Mouse (Mus musculus): ENCODE data around the gene Psap.
"Not testable (repeated sequence)": the region's sequence is repeated elsewhere in the genome, so short reads cannot be mapped to it uniquely, and the experiment has no call there.

The Psap gene

DNA sequence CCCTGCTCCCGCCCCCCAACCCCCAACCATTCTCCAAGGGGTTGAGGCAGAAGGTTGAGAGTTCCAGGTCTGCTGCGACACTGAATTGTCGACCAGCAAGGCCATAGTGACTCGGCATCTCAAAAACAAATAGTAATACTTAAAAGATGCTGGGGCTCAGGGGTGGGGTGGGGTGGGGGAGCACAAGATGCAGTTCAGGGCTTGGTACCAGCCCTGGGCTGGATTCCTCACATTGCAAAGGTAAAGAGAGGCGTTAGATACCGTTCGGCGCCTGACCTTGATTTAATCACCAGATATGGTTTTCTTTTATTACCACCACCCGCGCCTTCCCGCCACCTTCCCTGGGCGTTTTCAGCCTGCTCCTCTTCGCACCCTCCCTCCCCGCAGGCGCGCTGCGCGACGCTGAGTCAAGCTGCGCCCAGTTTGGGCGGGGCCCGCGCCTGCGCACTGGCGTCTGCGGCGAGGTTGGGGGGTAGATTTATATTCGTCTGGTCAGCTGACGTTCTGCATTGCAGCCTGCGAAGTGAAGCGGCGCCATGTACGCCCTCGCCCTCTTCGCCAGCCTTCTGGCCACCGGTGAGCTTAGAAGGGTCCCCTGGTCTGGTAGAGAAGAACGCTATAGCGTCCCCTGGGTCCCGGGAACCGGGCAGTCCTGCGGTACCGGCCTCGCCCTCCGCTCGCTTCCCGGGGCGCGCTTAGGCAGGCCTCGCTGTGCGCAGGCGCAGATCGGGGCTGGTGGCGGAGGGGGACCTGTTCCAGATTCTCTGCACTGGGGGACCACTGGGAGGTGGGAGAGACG is at the start of gene Psap:
TSS of gene Psap (plus strand) at position 421 of the 799 bp plus-strand sequence.
- peak; percentile 93 for DNase-seq (ENCODE audit: extremely low spot score, low spot score)

DNA sequence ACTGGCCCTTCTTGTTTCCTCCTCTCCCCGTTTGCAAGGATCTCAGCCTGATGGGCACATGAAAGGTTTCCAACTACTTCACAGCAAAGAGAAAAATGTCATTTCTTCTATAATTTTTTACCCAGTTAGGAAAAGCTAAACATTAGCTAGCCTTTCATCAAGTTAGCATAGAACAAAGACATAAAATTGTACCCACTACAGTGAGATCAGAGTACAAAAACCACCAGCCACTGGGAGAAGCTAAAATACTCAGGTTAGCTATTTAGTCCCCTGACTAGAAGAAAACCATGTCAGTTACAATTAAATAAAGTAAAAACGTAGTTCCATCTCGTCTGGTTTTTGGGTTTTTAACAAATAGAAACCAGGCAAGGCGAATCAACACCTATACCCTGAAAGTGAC is 49.8 kb upstream of the Psap start:
- DNase-seq (ENCODE audit: extremely low spot score, low spot score), result no peak

DNA sequence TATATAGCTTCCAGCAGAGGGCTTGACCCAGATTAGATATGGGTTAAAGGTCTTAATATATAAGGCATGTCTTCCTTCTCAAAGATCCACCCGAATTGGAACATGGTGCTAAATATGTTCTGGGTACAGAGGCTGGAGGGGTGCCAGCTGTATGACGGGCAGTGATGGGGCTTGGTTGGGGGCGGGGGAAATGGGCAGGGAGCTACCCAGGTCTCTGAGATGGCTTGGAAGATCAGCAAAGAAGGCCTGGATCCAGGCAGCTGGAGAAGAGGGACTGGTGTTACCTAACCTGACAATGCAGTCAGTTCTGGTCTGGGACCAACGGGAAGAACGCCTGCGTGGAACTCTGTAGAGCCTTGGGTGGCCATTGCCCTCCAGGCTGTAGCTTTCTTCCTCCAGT is 48.3 kb upstream of the Psap start:
- no peak for DNase-seq (ENCODE audit: extremely low spot score, low spot score)

DNA sequence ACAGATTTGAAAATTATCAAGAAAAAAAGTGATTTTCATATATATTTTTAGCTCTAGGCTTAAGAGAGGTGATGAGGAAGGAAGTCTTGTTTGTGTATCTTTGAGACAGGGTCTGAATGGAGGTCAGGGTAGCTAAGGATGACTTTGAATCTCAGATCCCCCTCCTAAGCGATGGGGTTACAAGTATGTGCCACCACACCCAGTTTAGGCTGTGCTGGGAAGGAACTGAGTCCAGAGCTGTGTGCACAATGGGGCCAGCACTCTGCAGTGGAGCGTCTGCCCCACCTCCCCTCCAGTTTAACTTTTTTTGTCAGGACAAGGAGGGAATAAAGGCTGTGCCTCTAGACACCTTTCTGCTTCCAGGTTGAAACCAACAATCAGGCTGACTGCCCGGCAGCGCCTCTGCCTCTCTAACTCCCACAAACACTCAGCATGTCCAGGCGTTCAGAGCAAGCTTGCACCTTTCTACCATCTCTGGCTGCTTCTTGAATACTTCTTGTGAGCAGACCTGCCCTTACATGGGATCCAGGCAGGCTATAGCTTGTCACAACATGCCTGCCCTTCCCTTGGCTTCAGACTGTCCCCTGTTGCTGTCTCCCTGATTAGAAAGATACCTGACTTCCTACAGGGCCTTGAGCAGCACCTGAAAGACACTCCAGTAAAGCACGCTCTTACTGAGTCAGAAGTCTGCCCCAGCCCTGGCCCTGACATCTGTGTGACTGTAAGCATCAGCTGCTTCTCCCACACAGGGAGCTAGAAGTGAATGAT is 46.9 kb upstream of the Psap start:
- DNase-seq (ENCODE audit: extremely low spot score, low spot score), result no peak

DNA sequence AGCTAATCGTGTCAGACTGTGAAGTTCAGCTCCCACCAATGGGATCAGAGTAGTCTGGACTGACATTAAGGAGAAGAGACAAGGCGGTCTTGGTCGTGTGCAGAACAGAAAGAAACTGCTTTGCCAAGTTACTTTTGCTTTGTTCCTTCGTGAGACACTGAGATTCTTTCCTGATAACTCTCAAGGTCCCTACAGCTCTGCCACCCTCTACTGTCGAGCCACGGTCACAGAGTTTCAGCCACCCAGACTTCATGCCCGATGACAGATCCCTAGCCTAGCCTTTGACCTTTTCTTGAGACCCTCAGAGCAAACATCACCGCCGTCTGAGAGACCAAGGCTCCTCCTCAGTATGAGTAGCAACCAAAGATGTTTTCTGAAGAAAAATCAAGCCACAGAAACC is 43.4 kb upstream of the Psap start:
- DNase-seq (ENCODE audit: extremely low spot score, low spot score), result no peak

DNA sequence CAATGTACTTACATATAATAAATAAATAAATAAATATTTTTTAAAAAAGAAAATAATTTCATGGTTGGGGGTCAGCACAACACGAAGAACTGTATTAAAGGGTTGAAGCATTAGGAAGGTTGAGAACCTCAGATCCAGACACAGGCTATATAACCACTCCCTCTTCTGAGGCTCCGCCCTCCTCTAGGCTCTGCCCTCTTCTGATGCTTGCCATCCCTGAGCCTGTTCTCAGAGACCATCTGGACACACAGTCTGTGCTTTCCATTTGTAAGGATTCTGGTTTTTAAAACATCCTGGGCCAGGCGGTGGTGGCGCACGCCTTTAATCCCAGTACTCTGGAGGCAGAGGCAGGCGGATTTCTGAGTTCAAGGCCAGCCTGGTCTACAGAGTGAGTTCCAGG is 41.6 kb upstream of the Psap start:
- not testable (repeated sequence) for DNase-seq (ENCODE audit: extremely low spot score, low spot score)

DNA sequence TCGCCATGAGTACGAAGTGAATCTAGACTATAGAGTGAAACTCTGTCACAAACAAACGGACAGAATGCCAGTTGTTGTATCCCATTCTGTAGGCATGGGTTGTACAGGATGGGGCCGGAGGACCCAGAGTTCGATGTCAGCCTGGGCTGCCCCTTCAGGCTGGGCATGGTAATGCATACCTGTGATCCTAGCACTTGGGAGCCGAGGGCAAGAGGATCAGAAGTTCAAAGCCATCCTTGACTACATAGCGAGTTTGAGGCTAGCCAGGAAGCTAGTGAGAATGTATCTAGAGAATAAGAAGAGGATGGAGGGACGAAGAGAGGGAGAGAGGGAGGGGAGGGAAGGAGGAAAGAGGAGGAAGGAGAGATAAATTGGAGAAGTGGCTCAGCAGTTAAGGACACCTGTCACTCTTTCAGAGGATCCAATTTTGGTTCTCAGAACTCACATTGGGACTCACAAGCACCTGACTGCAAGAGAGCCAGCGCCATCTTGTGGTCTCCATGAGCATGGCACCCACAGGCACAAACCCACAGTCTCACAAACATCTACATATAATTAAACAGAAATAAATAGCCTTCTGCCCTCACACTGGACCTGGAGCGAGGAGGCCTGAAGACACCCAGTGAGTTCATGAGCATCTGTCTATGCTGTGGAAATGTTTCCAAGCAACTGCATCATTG is 39.8 kb upstream of the Psap start:
- DNase-seq (ENCODE audit: extremely low spot score, low spot score), result peak; percentile 68

DNA sequence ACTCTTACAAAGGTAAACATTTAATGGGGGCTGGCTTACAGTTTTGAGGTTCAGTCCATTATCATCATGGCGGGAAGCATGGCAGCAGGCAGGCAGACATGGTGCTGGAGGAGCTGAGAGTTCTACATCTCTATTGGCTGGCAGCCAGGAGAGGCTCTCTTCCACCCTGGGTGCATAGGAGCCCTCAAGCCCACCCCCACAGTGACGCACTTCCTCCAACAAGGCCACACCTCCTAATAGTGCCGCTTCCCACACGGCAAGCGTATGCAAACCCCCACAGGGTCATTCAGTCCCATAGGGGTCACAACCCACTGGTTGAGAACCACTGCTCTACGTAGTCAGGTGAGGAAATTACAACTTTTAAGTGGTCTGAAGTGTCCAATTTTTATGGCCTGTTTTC is 37.0 kb upstream of the Psap start:
- DNase-seq (ENCODE audit: extremely low spot score, low spot score), result no peak

DNA sequence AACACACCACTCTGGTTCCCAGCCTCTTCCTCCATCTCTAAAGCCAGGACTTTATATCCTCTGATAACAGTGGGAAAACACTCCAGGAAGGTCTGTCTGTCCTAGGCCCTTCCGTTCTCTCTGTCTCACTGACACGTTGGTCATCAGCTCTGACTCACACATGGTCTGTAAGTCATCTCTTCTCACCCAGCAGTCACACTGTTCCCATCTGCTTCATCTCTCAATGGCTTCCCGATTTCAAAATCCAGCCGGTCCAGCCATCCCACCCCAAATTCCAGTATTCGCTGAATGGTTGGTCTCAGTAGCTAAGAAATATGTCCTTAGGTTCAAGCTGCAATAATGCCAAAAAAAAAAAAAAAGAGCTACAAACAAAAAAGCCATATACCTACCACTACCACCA is 33.5 kb upstream of the Psap start:
- DNase-seq (ENCODE audit: extremely low spot score, low spot score), result no peak

DNA sequence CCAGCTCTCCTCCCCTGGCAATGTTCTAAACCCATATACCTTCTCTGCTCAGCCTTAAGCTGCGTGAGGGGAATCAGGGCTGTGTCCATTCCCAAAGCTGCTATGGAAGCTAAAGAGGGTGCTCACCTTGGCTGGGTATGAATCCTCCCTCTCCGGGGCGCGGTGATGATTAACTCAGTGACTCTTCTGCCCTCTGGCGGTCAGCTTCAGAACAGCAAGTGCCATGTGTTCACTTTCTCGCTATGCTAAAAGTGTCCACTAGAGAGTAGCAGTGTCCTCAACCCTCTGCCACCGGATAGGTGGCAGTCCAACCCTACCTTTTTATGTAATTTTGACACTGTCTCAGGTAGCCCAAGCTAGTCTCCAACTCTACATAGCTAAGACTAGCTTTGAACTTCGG is 32.4 kb upstream of the Psap start:
- peak; percentile 93 for DNase-seq (ENCODE audit: extremely low spot score, low spot score)

DNA sequence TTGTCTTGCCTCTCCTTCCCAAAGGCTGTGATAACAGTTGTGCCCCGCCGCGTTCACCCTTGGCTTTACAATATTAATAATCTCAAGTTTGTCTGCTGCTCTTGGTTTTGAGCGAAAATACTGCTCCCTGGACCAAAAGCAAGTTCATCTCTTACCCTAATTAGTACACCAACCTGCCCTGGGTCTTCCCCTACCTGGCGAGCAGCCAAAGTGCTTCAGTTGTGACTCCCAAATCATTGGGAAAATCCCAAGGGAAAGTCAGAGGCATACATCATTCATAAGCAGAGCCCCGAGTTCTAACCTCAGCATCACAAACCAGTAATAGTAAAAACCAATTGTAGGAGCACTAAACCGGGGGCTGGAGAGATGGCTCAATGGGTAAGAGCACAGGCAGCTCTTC is 31.8 kb upstream of the Psap start:
- DNase-seq (ENCODE audit: extremely low spot score, low spot score), result no peak

DNA sequence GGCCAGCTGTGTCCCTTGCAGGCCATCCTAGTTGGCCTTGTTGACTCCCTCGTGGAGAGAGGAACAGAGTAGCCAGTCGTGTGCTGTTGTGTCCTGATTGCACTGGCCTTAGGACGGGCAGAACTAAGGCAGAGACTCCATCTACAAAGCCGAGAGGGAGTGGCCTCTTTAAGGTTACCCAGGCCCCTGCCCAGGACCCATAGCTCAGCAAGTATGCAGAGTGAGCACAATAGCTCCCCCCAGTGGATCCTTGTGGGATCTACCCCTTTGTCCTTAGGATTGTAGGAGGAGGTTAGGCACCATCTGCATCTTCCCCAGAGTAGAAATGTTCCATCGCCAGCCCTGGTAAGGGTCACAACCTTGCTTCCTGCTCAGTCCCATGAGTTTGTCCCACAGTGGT is 30.9 kb upstream of the Psap start:
- peak; percentile 64 for DNase-seq (ENCODE audit: extremely low spot score, low spot score)

DNA sequence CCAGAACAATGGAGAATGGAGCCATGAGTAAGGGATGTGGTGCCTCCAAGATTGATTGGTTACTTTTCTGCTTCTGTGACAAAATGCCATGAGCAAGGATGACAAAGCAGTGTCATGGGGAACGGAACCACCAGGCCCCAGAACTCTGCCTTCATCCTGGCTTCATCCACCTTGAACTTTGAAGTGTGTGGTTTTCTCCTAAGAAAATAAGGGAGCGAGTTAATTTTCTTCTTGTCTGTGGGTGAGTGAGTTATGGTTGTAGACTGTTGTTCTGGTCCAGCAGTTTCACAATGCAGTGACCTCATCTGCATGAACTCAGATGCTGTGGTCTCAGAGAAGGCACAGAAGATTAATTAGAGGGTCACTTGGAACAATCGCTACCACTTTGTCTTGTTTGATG is 29.1 kb upstream of the Psap start:
- DNase-seq (ENCODE audit: extremely low spot score, low spot score), result peak; percentile 28

DNA sequence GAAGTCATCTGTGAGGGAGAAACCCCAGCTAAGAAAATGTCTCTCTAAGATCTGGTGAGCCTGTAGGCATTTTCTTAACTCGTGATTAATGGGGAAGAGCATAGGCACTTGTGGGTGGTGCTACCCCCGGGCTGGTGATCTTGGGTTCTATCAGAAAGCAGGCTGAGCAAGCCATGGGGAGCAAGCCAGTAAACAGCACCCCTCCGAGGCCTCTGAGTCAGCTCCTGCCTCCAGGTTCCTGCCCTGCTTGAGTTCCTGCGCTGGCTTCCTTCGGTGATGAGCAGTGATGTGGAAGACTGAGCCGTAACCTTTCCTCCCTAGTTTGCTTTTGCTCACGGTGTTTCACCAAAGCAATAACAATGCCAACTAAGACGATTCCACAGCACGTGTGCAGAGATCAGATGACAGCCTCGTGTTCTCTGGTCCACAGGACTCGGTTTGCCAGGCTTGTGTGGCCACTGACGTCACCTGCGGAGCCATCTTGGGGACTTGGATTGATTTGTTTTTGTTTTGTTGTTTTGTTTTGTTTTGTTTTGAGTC is 26.9 kb upstream of the Psap start:
- no peak for DNase-seq (ENCODE audit: extremely low spot score, low spot score)

DNA sequence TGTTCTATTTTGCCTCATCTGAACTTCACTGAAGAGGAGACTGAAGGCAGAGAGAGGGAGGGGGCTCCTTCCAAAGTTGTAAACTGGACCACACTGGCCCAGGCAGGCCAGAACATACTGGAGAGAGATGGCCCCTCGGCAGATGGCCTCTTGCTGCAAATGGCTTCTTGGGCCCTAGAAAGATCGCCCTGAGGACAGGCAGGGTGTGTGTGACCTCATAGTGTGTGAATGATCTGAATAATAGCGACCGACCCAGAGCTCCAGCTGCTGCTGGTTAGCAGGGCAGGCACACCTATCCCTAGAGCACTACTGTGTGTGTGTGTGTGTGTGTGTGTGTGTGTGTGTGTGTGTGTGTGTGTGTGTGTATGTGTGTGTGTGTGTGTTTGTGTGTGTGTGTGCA is 25.2 kb upstream of the Psap start:
- no peak for DNase-seq (ENCODE audit: extremely low spot score, low spot score)

DNA sequence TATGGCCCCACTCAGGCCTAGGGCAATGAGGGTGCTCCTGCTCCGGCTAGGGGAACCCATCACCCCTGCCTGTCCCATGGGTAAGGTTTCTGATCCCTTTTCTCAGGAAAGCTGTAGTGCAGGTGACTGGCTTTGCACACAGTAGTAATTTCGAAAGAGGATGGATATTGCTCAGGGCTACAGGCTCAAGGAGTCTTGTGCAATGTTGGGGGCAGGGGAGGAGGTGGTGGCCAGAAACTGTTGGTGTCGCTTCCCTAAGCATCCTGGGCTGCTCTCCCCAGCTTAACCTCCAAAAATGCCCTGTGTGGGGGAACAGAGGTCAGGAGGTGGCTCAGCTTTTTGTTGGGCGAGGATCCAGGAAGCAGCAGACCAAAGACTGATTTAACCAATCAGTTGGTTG is 24.8 kb upstream of the Psap start:
- DNase-seq (ENCODE audit: extremely low spot score, low spot score), result no peak

DNA sequence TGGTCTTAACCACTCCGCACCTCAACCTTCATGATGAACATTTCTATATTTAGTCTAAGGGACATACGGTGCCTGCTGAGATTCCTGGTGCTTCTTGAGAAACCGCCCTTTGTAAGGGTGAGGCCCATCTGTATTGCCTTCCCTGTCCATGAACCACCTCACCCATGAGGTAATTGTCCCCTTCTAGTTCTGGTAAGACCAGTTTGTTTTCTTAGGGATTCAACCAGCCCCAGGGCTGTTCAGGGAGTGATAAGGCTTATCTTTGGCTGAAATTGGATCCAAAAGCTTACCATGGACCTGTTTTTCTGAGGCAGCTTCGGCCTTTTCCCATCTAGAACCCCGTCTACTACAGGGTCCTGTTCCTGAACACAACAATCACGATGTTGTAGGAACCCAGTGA is 21.3 kb upstream of the Psap start:
- DNase-seq (ENCODE audit: extremely low spot score, low spot score), result no peak

DNA sequence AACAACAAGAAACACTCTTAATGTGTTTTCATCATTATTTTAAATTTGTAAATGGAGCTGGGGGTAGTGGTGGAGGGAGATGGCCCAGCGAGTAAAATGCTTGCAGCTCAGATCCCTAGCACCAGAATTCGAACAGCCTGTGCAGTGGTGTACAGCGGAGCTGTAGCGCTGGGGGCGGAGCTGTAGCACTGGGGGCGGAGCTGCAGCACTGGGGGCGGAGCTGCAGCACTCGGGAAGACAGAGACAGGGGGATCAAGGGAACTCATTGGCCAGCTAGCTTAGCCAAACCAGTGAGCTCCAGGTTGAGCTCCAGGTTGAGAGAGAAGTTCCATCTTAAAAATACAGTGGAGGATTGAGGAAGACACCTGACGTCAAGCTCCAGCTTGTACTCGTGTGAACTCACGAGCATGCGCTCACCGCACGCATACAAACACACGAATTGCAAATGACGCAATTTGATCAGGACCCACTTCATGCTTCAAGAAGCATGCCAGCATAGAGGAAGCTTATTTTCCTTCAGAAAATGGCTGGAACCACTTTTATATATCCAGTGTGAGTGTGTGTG is 20.1 kb upstream of the Psap start:
- no peak for DNase-seq (ENCODE audit: extremely low spot score, low spot score)

DNA sequence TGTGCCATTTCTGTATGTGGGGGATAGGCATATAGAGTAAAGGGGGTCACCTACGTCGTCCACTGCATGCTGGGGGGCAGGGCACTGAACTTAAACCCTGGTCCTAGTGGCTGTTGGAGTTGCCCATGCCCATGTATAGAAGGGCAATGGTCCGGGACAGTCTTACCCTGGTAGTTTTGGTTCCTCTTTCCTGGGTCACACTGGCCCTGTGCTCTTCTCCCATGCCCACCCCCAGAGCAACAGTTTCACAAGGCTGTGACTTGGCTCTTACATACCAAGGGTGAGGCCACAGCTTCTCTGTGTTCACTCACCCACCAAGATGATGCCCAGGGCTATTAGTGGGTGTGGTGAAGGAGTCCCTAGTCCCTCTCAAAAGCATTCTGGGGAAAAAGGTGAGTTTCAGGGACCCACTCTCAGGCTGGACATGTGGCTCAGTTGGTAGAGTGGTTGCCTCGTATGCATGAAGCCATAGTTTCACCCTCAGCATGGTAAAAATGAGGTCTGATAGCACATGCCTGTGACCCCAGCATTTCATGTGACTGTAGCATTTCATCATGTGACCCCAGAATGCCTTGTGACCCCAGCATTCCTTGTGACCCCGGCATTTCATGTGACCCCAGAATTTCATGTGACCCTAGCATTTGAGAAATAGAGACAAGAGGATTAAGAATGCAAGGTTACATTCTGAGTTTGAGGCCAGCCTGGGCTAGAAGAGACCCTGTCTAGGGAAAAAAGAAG is 16.7 kb upstream of the Psap start:
- DNase-seq (ENCODE audit: extremely low spot score, low spot score), result no peak

DNA sequence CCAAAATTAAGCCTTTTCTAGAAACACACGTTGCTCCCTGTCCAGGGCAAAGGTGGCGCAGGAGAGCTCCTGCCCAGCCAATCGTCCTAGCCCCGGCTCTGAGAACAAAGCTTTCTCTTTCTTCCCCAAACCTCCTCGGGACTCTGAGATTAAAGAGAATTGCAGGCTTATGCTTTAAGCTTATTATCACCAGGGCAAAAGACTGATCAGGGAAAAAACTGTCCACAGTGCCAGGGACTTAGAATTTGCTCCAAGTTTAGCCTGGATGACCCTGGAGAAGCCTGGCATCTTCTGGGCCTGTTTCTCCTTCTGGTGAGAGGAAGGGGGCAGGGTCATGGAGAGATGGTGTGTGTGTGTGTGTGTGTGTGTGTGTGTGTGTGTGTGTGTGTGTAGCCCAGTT is 15.9 kb upstream of the Psap start:
- DNase-seq (ENCODE audit: extremely low spot score, low spot score), result no peak

DNA sequence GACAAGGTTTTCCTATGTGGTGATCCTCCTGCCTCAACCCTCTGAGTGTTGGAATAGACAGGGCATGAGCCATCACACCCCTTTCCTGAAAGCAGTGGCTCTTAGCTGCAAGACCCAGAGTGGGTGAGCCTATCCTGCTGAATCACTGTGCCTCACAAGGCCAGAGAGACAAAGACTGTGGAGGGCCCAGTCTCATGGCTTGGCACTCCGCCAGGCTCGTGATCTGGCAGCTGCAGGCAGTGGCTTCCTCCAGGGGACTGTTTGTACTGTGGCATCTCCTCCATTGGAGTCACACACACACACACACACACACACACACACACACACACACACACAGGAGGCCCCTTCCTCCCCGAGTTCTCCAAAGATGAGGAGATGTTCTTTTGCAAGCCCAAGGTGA is 15.0 kb upstream of the Psap start:
- DNase-seq (ENCODE audit: extremely low spot score, low spot score), result no peak

All from neural tube, embryonic 10.5 days (tissue).